Mouse (Mus musculus): ENCODE data around the gene Lrpap1.

- no peak for TF ChIP-seq CTCF (IDR thresholded peaks at IDR 0.05; ENCODE audit: low read depth)
- no peak for TF ChIP-seq EP300 (IDR thresholded peaks at IDR 0.05; ENCODE audit: low read depth)
These were observed 63.0 kb downstream of the Lrpap1 start for GRCm38 (mm10) chr5:35042431-35043109.

Measured in liver, postnatal 0 days (tissue).